ENCODE assay signal across 8 mouse cellular contexts in the genomic region with DNA sequence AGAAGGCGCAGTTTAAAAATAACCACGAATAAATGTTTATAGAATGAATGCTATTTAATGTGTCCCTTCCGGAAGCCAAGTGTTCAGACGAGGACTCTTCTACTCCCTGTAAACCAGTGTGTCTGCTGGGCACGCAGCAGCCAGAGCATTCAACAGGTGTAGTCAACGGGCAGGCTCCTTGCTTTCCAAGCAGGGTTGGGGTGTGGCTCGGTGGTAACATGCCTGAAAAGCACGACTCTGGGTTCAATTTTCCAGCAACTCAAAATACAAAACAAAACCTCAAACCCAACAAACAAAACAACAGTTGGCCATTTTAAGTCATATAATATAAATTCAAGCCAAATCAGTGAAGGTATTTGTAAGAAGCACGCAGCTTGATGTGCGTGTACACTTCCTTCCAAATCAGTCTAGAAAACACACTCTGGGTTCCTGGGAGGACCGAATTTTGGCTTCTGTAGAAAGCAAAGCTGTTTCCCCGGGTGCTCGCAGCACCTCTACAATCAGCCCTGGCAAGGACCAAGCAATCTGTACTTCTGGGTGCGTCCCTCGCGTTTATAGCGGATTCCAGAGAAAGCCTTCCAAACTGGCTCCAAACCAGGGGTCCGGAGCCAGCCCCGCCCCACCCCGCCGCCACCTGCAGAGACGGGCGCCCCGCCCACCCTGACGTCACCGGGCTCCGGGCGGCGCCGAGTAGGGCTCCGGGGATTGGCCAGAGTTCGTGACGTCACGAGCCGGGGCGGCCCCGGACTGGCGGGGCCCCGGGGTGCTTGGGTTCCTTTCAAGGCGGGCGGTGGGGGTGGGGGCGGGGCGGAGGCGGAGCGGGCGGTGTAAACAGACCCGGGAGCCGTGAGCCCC. TPM values are rescaled to one million over a fixed set of nuclear protein-coding genes. Genes with fewer than 3 reads are reported as not detected.
DNase-seq lines count a peak whose midpoint lies in the region; ATAC-seq and TF ChIP-seq lines count a peak whose summit lies in the region.

A gene (plus strand): TSS at position 734 of the 855 bp plus-strand sequence.

- peaks cover 30% of the 10 kb centered on the region for H3K27me3 ChIP-seq in E14TG2a.4 (ENCODE audit: insufficient read depth, low read length)
- peaks cover 9% of the 10 kb centered on the region; the same call in 1 of the 2 replicates for H3K27me3 ChIP-seq in forebrain, embryonic 13.5 days
- H3K27me3 ChIP-seq in neural tube, embryonic 15.5 days (replicated peaks) = 0 out of 2 replicates have a peak, but pooled peaks cover 5% of the 10 kb centered on the region

- peak; percentile 97 for ATAC-seq in forebrain, embryonic 13.5 days
- ATAC-seq in neural tube, embryonic 15.5 days (ENCODE audit: low FRiP score) = peak; percentile 97

- WGBS in forebrain, embryonic 13.5 days = 4% methylated on average over 38 of the region's 48 CpGs
- WGBS in neural tube, embryonic 15.5 days = 4% methylated on average over 48 of the region's 48 CpGs

- H3K4me1 ChIP-seq in E14TG2a.4 (replicated peaks; ENCODE audit: low read depth, low read length) = peaks cover 17% of the 10 kb centered on the region
- peaks cover 32% of the 10 kb centered on the region for H3K4me1 ChIP-seq in forebrain, embryonic 13.5 days
- H3K4me1 ChIP-seq in neural tube, embryonic 15.5 days = peaks cover 31% of the 10 kb centered on the region

- no peaks in the 10 kb centered on the region for H3K9me3 ChIP-seq in E14TG2a.4 (ENCODE audit: low read length)
- no peaks in the 10 kb centered on the region for H3K9me3 ChIP-seq in forebrain, embryonic 13.5 days (replicated peaks)
- no peaks in the 10 kb centered on the region for H3K9me3 ChIP-seq in neural tube, embryonic 15.5 days (replicated peaks)

- intact Hi-C loops in heart, postnatal 10 days (cut with DNase I) = loop anchor here (2.0 kb wide), 1 partner anchor 86 kb away; a partner anchor contains a TSS

- peak; percentile 91 for DNase-seq in c-Kit-positive CD71-positive TER-119-positive erythroid progenitor cells, embryonic 14.5 days (ENCODE audit: low spot score)
- DNase-seq in heart, postnatal 10 days = peak; percentile 98 to 99
- DNase-seq in layer of hippocampus, adult 11-12 months (ENCODE audit: low spot score) = peak; percentile 98
- DNase-seq in lung, adult 18-20 months = peak; percentile 98 to 99
- peak; percentile 96 for DNase-seq in testis, postnatal 14 days (ENCODE audit: low spot score)

- peak within 1 kb of the TSS; percentile 69 for H3K27ac ChIP-seq in forebrain, embryonic 13.5 days
- peak within 1 kb of the TSS; percentile 80 for H3K27ac ChIP-seq in neural tube, embryonic 15.5 days (replicated peaks)

- peak within 1 kb of the TSS; percentile 87 for H3K9ac ChIP-seq in forebrain, embryonic 13.5 days
- H3K9ac ChIP-seq in neural tube, embryonic 15.5 days (replicated peaks) = peak within 1 kb of the TSS; percentile 80

- H3K4me3 ChIP-seq in E14TG2a.4 (replicated peaks; ENCODE audit: low read length) = peak within 1 kb of the TSS; percentile 97
- peak within 1 kb of the TSS; percentile 91 for H3K4me3 ChIP-seq in forebrain, embryonic 13.5 days
- peak within 1 kb of the TSS; percentile 80 for H3K4me3 ChIP-seq in neural tube, embryonic 15.5 days (replicated peaks)

- no peak for TF ChIP-seq CTCF in E14TG2a.4 (conservative IDR thresholded peaks at IDR 0.05; ENCODE audit: low read length)

- no peaks in the 10 kb centered on the region for H3K36me3 ChIP-seq in E14TG2a.4 (ENCODE audit: insufficient read depth, low read length)
- no peaks in the 10 kb centered on the region for H3K36me3 ChIP-seq in forebrain, embryonic 13.5 days (ENCODE audit: poor library complexity, severe bottlenecking)
- no peaks in the 10 kb centered on the region for H3K36me3 ChIP-seq in neural tube, embryonic 15.5 days

- H3K4me2 ChIP-seq in forebrain, embryonic 13.5 days = peak within 1 kb of the TSS; percentile 86
- peak within 1 kb of the TSS; percentile 82 for H3K4me2 ChIP-seq in neural tube, embryonic 15.5 days

RNA-seq across cellular contexts. Expression of the gene that starts here (rescaled TPM):
- polyA plus RNA-seq in forebrain, embryonic 13.5 days (2015; fragmentation: Nextera tagmentation; extraction: Ambion mirVana) = 54.3 and 55.7 TPM in 2 replicates
- total RNA-seq in heart, postnatal 10 days (2021) = 10 to 100 TPM; 12.1 to 12.7 TPM
- polyA plus RNA-seq in neural tube, embryonic 15.5 days (2015; fragmentation: Nextera tagmentation; extraction: Ambion mirVana) = 62.7 and 75.0 TPM in 2 replicates

Comparison
In these comparisons a context has a peak if more than half of its experiments do, and no peak if none do; other contexts are left out.
1. Peak in every context shown above with its lines: DNase-seq, ATAC-seq, H3K4me3 ChIP-seq and H3K27ac ChIP-seq.